Mouse (Mus musculus): ENCODE measurements at regions not wholly inside any gene's neighbourhood (a gene's known extent, or its start where the extent isn't known, plus 50 kb on each side); places are given as distances from the start of the nearest gene placed in this dataset.

GRCm38 (mm10) chr10:111111020-111111419 lies 53.5 kb upstream of the Osbpl8 start:
- TF ChIP-seq GATA1 (IDR thresholded peaks at IDR 0.05; ENCODE audit: low read length): no peak

- no peak for TF ChIP-seq GATA1 (IDR thresholded peaks at IDR 0.05; ENCODE audit: low read length)
Observed at GRCm38 (mm10) chr10:111108658-111109633, 55.6 kb upstream of the Osbpl8 start.

DNA sequence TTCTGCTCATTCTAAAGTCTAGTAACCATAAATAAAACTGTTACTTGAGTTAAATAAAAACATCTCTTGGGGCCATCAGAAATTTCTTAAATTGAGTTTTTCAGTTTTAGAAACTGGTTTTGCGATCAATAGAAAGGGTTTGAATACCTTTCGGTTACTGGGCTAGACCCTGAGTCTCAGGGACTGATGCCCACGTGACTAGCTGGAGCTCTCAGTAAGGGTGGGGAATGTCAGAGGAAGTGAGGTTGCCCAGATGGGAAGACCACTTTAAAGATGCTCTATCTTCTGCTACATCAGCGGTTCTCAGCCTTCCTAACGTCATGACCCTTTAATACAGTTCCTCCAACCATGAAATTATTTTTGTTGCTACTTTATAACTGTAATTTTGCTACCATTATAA lies 56.7 kb upstream of the Osbpl8 start:
- TF ChIP-seq GATA1 (IDR thresholded peaks at IDR 0.05; ENCODE audit: low read length): no peak

- no peak for TF ChIP-seq GATA1 (IDR thresholded peaks at IDR 0.05; ENCODE audit: low read length)
Observed at GRCm38 (mm10) chr10:111107387-111107786, 57.2 kb upstream of the Osbpl8 start.

- no peak for TF ChIP-seq GATA1 (IDR thresholded peaks at IDR 0.05; ENCODE audit: low read length)
Observed at GRCm38 (mm10) chr10:111106411-111106810, 58.1 kb upstream of the Osbpl8 start.

DNA sequence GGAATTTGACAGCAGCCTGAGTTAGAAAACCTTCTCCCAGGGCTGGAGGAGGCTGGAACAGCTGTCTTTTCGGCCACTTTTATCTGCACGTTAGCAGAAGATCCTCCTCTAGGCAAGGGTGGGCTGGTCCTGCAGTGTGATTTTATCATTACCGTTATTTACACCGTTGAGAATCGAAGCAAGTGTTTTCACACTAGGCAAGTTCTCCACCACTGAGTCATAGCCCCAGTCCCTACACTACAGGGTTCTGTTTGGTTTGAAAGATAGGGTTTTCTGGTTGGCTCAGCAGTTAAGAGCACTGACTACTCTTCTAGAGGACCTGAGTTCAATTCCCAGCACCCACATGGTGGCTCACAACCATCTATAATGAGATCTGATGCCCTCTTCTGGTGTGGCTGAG lies 58.9 kb upstream of the Osbpl8 start:
- TF ChIP-seq GATA1 (IDR thresholded peaks at IDR 0.05; ENCODE audit: low read length): no peak

DNA sequence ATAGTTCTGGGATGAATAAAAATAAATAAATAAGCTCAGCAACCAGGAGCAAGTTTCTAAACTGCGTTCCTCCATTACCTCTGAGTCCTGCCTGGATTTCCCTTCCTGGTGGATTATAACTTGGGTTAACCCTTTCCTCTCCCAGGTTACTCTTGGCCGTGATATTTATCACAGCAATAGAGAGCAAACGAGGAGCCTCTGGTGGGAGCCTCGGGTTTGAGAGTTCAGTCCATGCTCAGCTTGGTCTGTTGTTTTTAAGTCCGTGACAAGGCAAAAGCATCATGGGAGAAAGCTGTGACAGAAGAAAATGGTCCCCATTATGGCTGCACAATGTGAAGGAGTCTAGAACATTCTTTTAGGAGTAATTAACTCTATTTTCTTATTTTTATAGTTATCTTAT lies 61.0 kb upstream of the Osbpl8 start:
- no peak for TF ChIP-seq GATA1 (IDR thresholded peaks at IDR 0.05; ENCODE audit: low read length)

DNA sequence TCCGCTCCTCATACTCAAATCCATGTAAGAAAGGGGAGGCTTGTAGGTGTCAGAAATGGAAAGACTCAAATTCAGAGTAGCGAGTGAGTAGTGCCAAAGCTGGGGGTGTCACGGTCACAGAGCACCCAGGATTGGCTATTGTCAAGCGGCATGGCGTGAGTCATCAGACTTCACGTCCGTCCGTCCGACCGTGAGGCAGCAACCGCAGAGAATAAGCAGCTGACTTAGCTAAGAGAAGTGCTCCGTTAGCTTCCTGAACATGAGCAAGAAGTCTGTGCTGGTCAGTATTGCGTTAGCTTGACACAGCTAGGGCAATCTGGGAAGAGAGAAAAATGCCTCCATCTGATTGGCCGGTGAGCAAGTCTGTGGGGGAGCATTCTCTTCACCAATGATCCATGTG lies 61.5 kb upstream of the Osbpl8 start:
- TF ChIP-seq GATA1 (IDR thresholded peaks at IDR 0.05; ENCODE audit: low read length): no peak

DNA sequence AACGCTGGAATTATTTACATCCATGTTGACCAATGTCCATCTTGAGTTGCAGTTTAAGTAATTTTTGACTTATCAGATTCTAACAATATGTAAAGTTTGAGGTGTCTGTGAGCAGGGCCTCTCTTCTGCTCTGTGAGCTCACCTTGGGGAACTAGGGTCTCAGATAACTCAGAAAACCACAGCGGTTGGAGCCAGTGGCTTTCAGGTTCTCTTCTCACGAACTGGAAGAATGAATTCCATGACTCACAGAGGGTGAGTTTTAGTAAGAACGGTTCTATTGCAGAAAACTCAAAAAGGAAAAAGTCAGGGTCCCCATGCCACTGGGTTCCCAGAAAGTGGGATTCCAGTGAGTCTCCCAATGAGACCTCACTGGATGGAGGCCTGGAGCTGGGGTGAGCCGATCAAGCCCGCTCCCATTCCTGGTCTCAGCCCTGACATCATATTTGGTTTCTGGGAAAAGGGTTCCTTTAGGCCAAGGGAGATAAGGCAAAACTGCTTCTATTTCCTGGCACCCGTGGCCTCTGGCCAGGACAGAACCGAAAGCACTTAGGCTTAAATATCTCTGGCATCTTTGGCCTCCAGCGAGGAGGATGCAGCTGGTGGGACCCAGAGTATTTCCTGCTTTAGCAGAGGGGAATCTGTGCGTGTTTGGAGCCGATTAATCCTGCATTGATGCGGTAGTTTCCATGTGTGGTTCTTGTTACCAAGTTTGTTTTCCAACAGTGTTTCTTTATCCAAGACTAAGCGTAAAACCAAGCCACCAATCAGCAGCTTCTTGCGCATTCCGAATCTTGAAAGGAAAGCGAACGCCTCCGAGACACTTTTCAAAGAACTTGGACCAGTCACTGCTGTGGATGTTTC lies 62.4 kb upstream of the Osbpl8 start:
- no peak for TF ChIP-seq GATA1 (IDR thresholded peaks at IDR 0.05; ENCODE audit: low read length)

DNA sequence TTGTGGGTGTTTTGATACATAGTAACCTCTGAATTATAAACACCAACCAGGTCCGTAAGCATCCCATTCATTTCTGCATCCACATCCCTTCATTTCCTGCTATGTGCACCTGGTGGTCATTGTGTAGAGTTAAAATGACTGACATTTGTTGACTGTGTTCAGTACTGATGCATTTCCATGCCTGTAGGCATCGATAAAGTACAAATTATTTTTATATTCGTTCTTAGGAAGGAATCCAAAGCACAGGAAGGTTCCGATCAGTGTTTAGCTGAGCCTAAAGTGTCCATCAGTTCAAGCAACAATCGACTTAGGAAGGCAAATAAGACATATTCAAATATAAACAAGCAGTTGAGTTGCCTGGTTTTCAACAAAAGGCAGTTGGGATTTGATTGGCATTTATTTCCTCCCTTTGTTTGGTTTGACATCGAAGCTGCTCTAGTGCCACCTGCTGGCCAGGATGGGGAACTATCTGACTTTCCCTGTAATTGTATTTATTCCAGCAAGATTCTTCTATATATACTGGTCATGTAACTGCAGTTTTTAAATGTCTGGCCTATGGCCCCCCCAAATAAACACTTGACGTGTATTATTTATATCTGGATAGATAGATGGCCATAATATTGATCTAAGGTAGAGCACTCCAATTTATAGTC lies 64.6 kb upstream of the Osbpl8 start:
- no peak for TF ChIP-seq GATA1 (IDR thresholded peaks at IDR 0.05; ENCODE audit: low read length)

DNA sequence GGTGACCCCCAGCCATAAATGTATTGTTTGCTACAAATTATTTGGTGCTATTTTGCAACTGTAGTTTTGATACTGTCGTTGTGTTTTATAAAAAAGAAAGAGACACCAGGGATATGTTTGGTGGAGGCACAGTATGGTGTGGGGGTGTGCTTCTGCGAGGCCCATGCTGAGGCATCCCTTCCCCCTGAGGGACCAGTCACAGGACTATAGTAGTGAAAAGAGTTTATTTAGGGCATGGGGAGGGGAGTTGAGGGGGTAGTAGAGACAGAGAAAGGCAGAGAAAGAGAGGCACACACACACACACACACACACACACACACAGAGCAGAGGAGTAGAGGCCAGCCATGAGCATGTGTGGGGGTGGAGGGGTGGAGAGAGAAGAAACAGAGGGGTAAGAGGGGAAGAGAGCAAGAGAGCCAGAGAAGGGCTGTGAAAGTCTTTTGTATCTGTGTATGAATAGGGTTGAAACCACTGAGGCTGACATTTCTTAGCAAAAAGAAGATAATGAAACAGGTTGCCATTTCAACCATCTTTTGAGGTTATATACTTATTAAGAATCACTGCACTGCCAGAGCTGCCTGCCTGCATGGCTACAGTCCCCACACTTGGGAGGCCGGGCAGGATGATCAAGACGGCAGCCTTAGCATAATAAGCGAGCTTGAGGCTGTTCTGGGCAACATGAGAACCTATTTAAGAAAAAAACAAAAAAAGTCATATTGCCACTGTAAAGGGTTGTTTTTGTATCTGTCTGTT lies 65.3 kb upstream of the Osbpl8 start:
- TF ChIP-seq GATA1 (IDR thresholded peaks at IDR 0.05; ENCODE audit: low read length): no peak

DNA sequence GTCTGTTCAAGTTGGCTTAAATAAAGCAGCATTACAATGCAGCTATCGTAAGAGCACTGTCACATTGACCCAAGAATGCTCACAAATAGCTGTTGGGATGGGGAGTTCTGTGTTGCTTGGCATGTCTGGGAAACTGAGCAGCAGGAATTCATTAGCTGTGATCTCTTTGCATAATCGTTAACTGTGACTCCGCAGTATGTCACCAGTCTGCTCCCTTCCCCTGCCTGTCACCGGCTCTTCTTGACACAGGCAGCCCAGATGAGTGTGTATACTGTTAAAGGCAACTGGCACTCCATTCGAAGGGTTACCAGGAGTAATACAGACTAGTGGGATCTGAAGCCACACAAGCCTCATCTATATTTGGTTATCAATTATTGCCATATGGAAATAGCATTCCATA lies 67.3 kb upstream of the Osbpl8 start:
- TF ChIP-seq GATA1 (IDR thresholded peaks at IDR 0.05; ENCODE audit: low read length): no peak

GRCm38 (mm10) chr10:111096811-111097210 lies 67.7 kb upstream of the Osbpl8 start:
- TF ChIP-seq GATA1 (IDR thresholded peaks at IDR 0.05; ENCODE audit: low read length): no peak

DNA sequence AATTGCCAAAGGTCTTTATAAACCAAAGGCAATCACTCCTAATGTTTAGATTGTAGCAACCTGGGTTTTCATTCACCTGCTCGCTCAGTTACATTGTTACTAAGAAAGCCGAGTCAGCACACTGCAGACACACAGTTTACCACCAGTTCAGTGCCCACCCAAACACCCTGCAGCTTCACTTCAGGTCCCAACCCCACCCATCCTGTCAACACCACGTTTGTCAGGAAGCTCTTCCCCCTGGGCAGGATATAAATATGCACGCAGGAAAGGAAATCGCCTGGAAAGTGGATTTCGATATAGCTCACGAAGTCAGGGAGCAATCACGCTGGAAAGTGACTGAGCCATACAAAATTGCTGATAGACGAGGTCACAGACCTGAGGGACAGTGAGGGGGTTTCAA lies 70.1 kb upstream of the Osbpl8 start:
- TF ChIP-seq GATA1 (IDR thresholded peaks at IDR 0.05; ENCODE audit: low read length): no peak

- no peak for TF ChIP-seq GATA1 (IDR thresholded peaks at IDR 0.05; ENCODE audit: low read length)
Observed at GRCm38 (mm10) chr10:111089382-111089781, 75.2 kb upstream of the Osbpl8 start.
